16 mouse cellular contexts compared by ENCODE assay signal in genomic region chr7:132253078-132253477, GRCm38 (mm10).
DNase-seq lines count a peak whose midpoint lies in the region; ATAC-seq and TF ChIP-seq lines count a peak whose summit lies in the region.
"Had no signal": no experiment of that assay in that cellular context is flagged by ENCODE, and none has a peak within 500 bp of the region (broad histone marks: within the 10 kb centered on the region; RNA-seq: fewer than 3 reads in every experiment).

No protein-coding gene starts in this region.

- H3K4me2 ChIP-seq in forebrain, embryonic 13.5 days, result no peak overlapping the region
- H3K4me2 ChIP-seq in forebrain, embryonic 12.5 days, result no peak overlapping the region
- H3K4me2 ChIP-seq in hindbrain, embryonic 16.5 days (ENCODE audit: low read length), result no peak overlapping the region
- no peak overlapping the region for H3K4me2 ChIP-seq in hindbrain, embryonic 11.5 days (replicated peaks; ENCODE audit: low read depth, low read length)
- H3K4me2 ChIP-seq in forebrain, postnatal 0 days (ENCODE audit: low read depth), result no peak overlapping the region
- H3K4me2 ChIP-seq: midbrain, embryonic 11.5 days had no signal

- no peak for TF ChIP-seq CTCF in cortical plate, adult 2 months (IDR thresholded peaks at IDR 0.05; ENCODE audit: extremely low read depth, insufficient read depth, low read length)
- TF ChIP-seq CTCF in forebrain, postnatal 0 days (IDR thresholded peaks at IDR 0.05; ENCODE audit: low read depth), result no peak

- DNase-seq in hindbrain, embryonic 11.5 days (ENCODE audit: low spot score), result no peak
- DNase-seq in forebrain, postnatal 0 days, result peak; percentile 42
- no peak for DNase-seq in T-cell, adult 2 months (ENCODE audit: low spot score)
- DNase-seq: adrenal gland, postnatal 36 days; gastrocnemius, postnatal 36 days; heart, adult 2 months; kidney, adult 18-20 months; kidney, postnatal 4 days; liver had no signal

- H3K9me3 ChIP-seq in forebrain, embryonic 13.5 days (replicated peaks), result no peaks in the 10 kb centered on the region
- H3K9me3 ChIP-seq in forebrain, embryonic 12.5 days, result no peaks in the 10 kb centered on the region
- no peaks in the 10 kb centered on the region for H3K9me3 ChIP-seq in hindbrain, embryonic 16.5 days (ENCODE audit: control insufficient read depth, low read length)
- H3K9me3 ChIP-seq in hindbrain, embryonic 11.5 days (ENCODE audit: control insufficient read depth, low read length), result no peaks in the 10 kb centered on the region
- H3K9me3 ChIP-seq in forebrain, postnatal 0 days (ENCODE audit: low read length), result no peaks in the 10 kb centered on the region
- H3K9me3 ChIP-seq: limb, embryonic 10.5 days had no signal

- H3K36me3 ChIP-seq in forebrain, embryonic 13.5 days (ENCODE audit: poor library complexity, severe bottlenecking), result peaks cover 4% of the 10 kb centered on the region; the same call in 1 of the 2 replicates
- H3K36me3 ChIP-seq in forebrain, embryonic 12.5 days (replicated peaks), result no peaks in the 10 kb centered on the region
- no peaks in the 10 kb centered on the region for H3K36me3 ChIP-seq in hindbrain, embryonic 16.5 days (ENCODE audit: control insufficient read depth, insufficient read depth, low read length)
- no peaks in the 10 kb centered on the region; the same call in 1 of the 2 replicates for H3K36me3 ChIP-seq in hindbrain, embryonic 11.5 days (ENCODE audit: control insufficient read depth, insufficient read depth, low read length)
- H3K36me3 ChIP-seq in forebrain, postnatal 0 days (ENCODE audit: insufficient read depth), result no peaks in the 10 kb centered on the region

- H3K27me3 ChIP-seq in forebrain, embryonic 13.5 days, result no peaks in the 10 kb centered on the region
- H3K27me3 ChIP-seq in forebrain, embryonic 12.5 days, result 0 out of 2 replicates have a peak, but pooled peaks cover 3% of the 10 kb centered on the region
- H3K27me3 ChIP-seq in hindbrain, embryonic 16.5 days (replicated peaks; ENCODE audit: control insufficient read depth, insufficient read depth, low read length), result no peaks in the 10 kb centered on the region
- H3K27me3 ChIP-seq in hindbrain, embryonic 11.5 days (ENCODE audit: control insufficient read depth, insufficient read depth, low read length), result no peaks in the 10 kb centered on the region
- H3K27me3 ChIP-seq in forebrain, postnatal 0 days (ENCODE audit: insufficient read depth, low read length), result no peaks in the 10 kb centered on the region

- H3K27ac ChIP-seq in forebrain, embryonic 13.5 days, result peak overlapping the region; percentile 81
- H3K27ac ChIP-seq in forebrain, embryonic 12.5 days, result no peak overlapping the region
- 0 out of 2 replicates have a peak overlapping the region, but pooled peaks have one; percentile 4 for H3K27ac ChIP-seq in hindbrain, embryonic 16.5 days (ENCODE audit: low read depth, low read length)
- no peak overlapping the region for H3K27ac ChIP-seq in hindbrain, embryonic 11.5 days (ENCODE audit: low read depth, low read length)
- H3K27ac ChIP-seq in cortical plate, adult 2 months (ENCODE audit: insufficient read depth, low read length), result peak overlapping the region; percentile 80
- peak overlapping the region; percentile 58 for H3K27ac ChIP-seq in forebrain, postnatal 0 days (ENCODE audit: low read depth, low read length)
- H3K27ac ChIP-seq: heart, adult 2 months; limb, embryonic 10.5 days had no signal

- H3K4me1 ChIP-seq in forebrain, embryonic 13.5 days, result peaks cover 33% of the 10 kb centered on the region
- peaks cover 34% of the 10 kb centered on the region for H3K4me1 ChIP-seq in forebrain, embryonic 12.5 days
- peaks cover 5% of the 10 kb centered on the region; the same call in 1 of the 2 replicates for H3K4me1 ChIP-seq in hindbrain, embryonic 16.5 days (ENCODE audit: control insufficient read depth, insufficient read depth, low read depth, low read length)
- H3K4me1 ChIP-seq in hindbrain, embryonic 11.5 days (replicated peaks; ENCODE audit: control insufficient read depth, insufficient read depth, low read length), result peaks cover 12% of the 10 kb centered on the region
- H3K4me1 ChIP-seq in cortical plate, adult 2 months (ENCODE audit: control insufficient read depth, insufficient read depth, low read length), result peaks cover 12% of the 10 kb centered on the region
- H3K4me1 ChIP-seq in forebrain, postnatal 0 days (ENCODE audit: insufficient read depth), result peaks cover 2% of the 10 kb centered on the region; the same call in 1 of the 2 replicates

- no peak overlapping the region for H3K9ac ChIP-seq in forebrain, embryonic 13.5 days
- no peak overlapping the region for H3K9ac ChIP-seq in forebrain, embryonic 12.5 days
- H3K9ac ChIP-seq in hindbrain, embryonic 16.5 days (ENCODE audit: low read depth, low read length), result no peak overlapping the region
- H3K9ac ChIP-seq in hindbrain, embryonic 11.5 days (ENCODE audit: low read depth, low read length), result no peak overlapping the region
- H3K9ac ChIP-seq in forebrain, postnatal 0 days, result no peak overlapping the region

- TF ChIP-seq POLR2A in cortical plate, adult 2 months (IDR thresholded peaks at IDR 0.05; ENCODE audit: extremely low read depth, insufficient read depth, low read length), result no peak

- WGBS in forebrain, embryonic 13.5 days, result 84% methylated on average over 4 of the region's 4 CpGs
- 92% methylated on average over 4 of the region's 4 CpGs for WGBS in forebrain, embryonic 12.5 days
- 84% methylated on average over 4 of the region's 4 CpGs for WGBS in hindbrain, embryonic 16.5 days
- WGBS in hindbrain, embryonic 11.5 days, result 79% methylated on average over 4 of the region's 4 CpGs
- 48% methylated on average over 4 of the region's 4 CpGs for WGBS in forebrain, postnatal 0 days

- peak; percentile 34; the same call in 1 of the 2 replicates for ATAC-seq in forebrain, embryonic 13.5 days
- no peak for ATAC-seq in forebrain, embryonic 12.5 days (ENCODE audit: low FRiP score)
- no peak for ATAC-seq in hindbrain, embryonic 16.5 days
- no peak for ATAC-seq in hindbrain, embryonic 11.5 days (ENCODE audit: low FRiP score)
- ATAC-seq in forebrain, postnatal 0 days, result peak; percentile 12
- ATAC-seq: inflammation-experienced regulatory T-cells, adult 6 months had no signal

- H3K4me3 ChIP-seq in forebrain, embryonic 13.5 days, result no peak overlapping the region
- no peak overlapping the region for H3K4me3 ChIP-seq in forebrain, embryonic 12.5 days (replicated peaks)
- H3K4me3 ChIP-seq in hindbrain, embryonic 16.5 days (ENCODE audit: low read length), result no peak overlapping the region
- no peak overlapping the region for H3K4me3 ChIP-seq in hindbrain, embryonic 11.5 days (ENCODE audit: low read depth, low read length)
- no peak overlapping the region for H3K4me3 ChIP-seq in cortical plate, adult 2 months (ENCODE audit: insufficient read depth, low read length)
- no peak overlapping the region for H3K4me3 ChIP-seq in forebrain, postnatal 0 days (ENCODE audit: low read depth, low read length)
- H3K4me3 ChIP-seq: heart, adult 2 months; limb, embryonic 10.5 days had no signal

Comparison
In these comparisons a context has a peak if more than half of its experiments do, and no peak if none do; other contexts are left out.
1. ATAC-seq: peak in forebrain, embryonic 13.5 days (single experiment) and forebrain, postnatal 0 days (single experiment); none in forebrain, embryonic 12.5 days (single experiment), hindbrain, embryonic 16.5 days (single experiment) and hindbrain, embryonic 11.5 days (single experiment).
2. H3K27ac ChIP-seq: peak in forebrain, embryonic 13.5 days (single experiment), hindbrain, embryonic 16.5 days (single experiment), cortical plate, adult 2 months (single experiment) and forebrain, postnatal 0 days (single experiment); none in forebrain, embryonic 12.5 days (single experiment) and hindbrain, embryonic 11.5 days (single experiment).